Mouse (Mus musculus): Measurements from ENCODE around the gene Gm21721.
"Not testable (repeated sequence)": the region's sequence is repeated elsewhere in the genome, so short reads cannot be mapped to it uniquely, and the experiment has no call there.

The Gm21721 gene

GRCm38 (mm10) chrY:9202090-9202489, at the start of gene Gm21721:
Gene Gm21721, minus strand, starts transcription at chrY:9202190.
- DNase-seq, result not testable (repeated sequence)

Data from cerebellum, adult 11 months (tissue).